Mouse (Mus musculus): ENCODE measurements around the gene Ganc.
A peak's percentile ranks its signal among the peaks of the same experiment; 100 is the strongest.

The Ganc gene

GRCm38 (mm10) chr2:120403653-120403985 lies at the start of gene Ganc:
Ganc (plus strand) TSS chr2:120403896.
- DNase-seq (ENCODE audit: low spot score in 2 of 2) = no peak

- DNase-seq (ENCODE audit: low spot score in 2 of 2) = no peak
These were observed 43.3 kb upstream of the Ganc start for GRCm38 (mm10) chr2:120360425-120360824.

- DNase-seq (ENCODE audit: low spot score in 2 of 2) = no peak
These were observed 37.2 kb upstream of the Ganc start for GRCm38 (mm10) chr2:120366501-120366900.

- no peak for DNase-seq (ENCODE audit: low spot score in 2 of 2)
These were observed 36.1 kb upstream of the Ganc start for GRCm38 (mm10) chr2:120367416-120368207.

GRCm38 (mm10) chr2:120373858-120374257 lies 29.8 kb upstream of the Ganc start:
- no peak for DNase-seq (ENCODE audit: low spot score in 2 of 2)

GRCm38 (mm10) chr2:120386264-120386663 lies 17.4 kb upstream of the Ganc start:
- DNase-seq (ENCODE audit: low spot score in 2 of 2) = no peak

GRCm38 (mm10) chr2:120387291-120387690 lies 16.4 kb upstream of the Ganc start:
- no peak for DNase-seq (ENCODE audit: low spot score in 2 of 2)

GRCm38 (mm10) chr2:120389376-120389775 lies 14.3 kb upstream of the Ganc start:
- no peak for DNase-seq (ENCODE audit: low spot score in 2 of 2)

GRCm38 (mm10) chr2:120390934-120391333 lies 12.8 kb upstream of the Ganc start:
- peak in 1 of 2 experiments; percentile 12 for DNase-seq (ENCODE audit: low spot score in 2 of 2)

- DNase-seq (ENCODE audit: low spot score in 2 of 2) = no peak
These were observed 11.3 kb upstream of the Ganc start for GRCm38 (mm10) chr2:120392406-120392805.

- no peak for DNase-seq (ENCODE audit: low spot score in 2 of 2)
These were observed 5.7 kb upstream of the Ganc start for GRCm38 (mm10) chr2:120397951-120398350.

- no peak for DNase-seq (ENCODE audit: low spot score in 2 of 2)
These were observed 883 bp upstream of the Ganc start for GRCm38 (mm10) chr2:120402813-120403212.

- peak; percentile 95 to 97 for DNase-seq (ENCODE audit: low spot score in 2 of 2)
These were observed 508 bp downstream of the Ganc start, which contains the start of gene Tmem87a for GRCm38 (mm10) chr2:120403986-120404822. Tmem87a (minus strand) TSS chr2:120404113.

- DNase-seq (ENCODE audit: low spot score in 2 of 2) = peak in 1 of 2 experiments; percentile 2
These were observed 1.4 kb downstream of the Ganc start for GRCm38 (mm10) chr2:120404823-120405765.

GRCm38 (mm10) chr2:120411096-120411628 lies 7.5 kb downstream of the Ganc start:
- no peak for DNase-seq (ENCODE audit: low spot score in 2 of 2)

- no peak for DNase-seq (ENCODE audit: low spot score in 2 of 2)
These were observed 10.4 kb downstream of the Ganc start for GRCm38 (mm10) chr2:120414113-120414512.

GRCm38 (mm10) chr2:120414738-120415414 lies 11.2 kb downstream of the Ganc start:
- DNase-seq (ENCODE audit: low spot score in 2 of 2) = no peak

- no peak for DNase-seq (ENCODE audit: low spot score in 2 of 2)
These were observed 20.7 kb downstream of the Ganc start for GRCm38 (mm10) chr2:120424386-120424785.

- DNase-seq (ENCODE audit: low spot score in 2 of 2) = no peak
These were observed 40.8 kb downstream of the Ganc start for GRCm38 (mm10) chr2:120444486-120444885.

- DNase-seq (ENCODE audit: low spot score in 2 of 2) = no peak
These were observed 42.7 kb downstream of the Ganc start for GRCm38 (mm10) chr2:120446373-120446772.

- DNase-seq (ENCODE audit: low spot score in 2 of 2) = no peak
These were observed 43.6 kb downstream of the Ganc start for GRCm38 (mm10) chr2:120447306-120447705.

Measured in heart, adult 9 months (tissue).